Comparison of ENCODE assay signal across 18 mouse cellular contexts in genomic region chr10:83629190-83629781, GRCm38 (mm10). TPM values are rescaled to one million over a fixed set of nuclear protein-coding genes. Genes with fewer than 3 reads are reported as not detected.
A peak's percentile ranks its signal among the peaks of the same experiment; 100 is the strongest.
DNase-seq lines count a peak whose midpoint lies in the region; ATAC-seq lines count a peak whose summit lies in the region.
"Had no signal": no experiment of that assay in that cellular context is flagged by ENCODE, and none has a peak within 500 bp of the region (broad histone marks: within the 10 kb centered on the region; RNA-seq: fewer than 3 reads in every experiment).

No protein-coding gene starts in this region.

- H3K27ac ChIP-seq in stomach, embryonic 15.5 days, result no peak overlapping the region
- H3K27ac ChIP-seq: embryonic facial prominence, embryonic 12.5 days; hindbrain, embryonic 15.5 days; liver, embryonic 13.5 days; macrophage; midbrain, embryonic 13.5 days had no signal

- H3K4me3 ChIP-seq in stomach, embryonic 15.5 days (replicated peaks), result no peak overlapping the region
- H3K4me3 ChIP-seq: embryonic facial prominence, embryonic 12.5 days; hindbrain, embryonic 15.5 days; liver, embryonic 13.5 days; midbrain, embryonic 13.5 days had no signal

- H3K9ac ChIP-seq in stomach, embryonic 15.5 days, result no peak overlapping the region
- H3K9ac ChIP-seq: embryonic facial prominence, embryonic 12.5 days; hindbrain, embryonic 15.5 days; liver, embryonic 13.5 days; midbrain, embryonic 13.5 days had no signal

- peaks cover 13% of the 10 kb centered on the region; the same call in 1 of the 2 replicates for H3K36me3 ChIP-seq in stomach, embryonic 15.5 days
- H3K36me3 ChIP-seq: liver, embryonic 13.5 days had no signal

- no peaks in the 10 kb centered on the region for H3K4me1 ChIP-seq in stomach, embryonic 15.5 days

- no peak overlapping the region for H3K4me2 ChIP-seq in stomach, embryonic 15.5 days
- H3K4me2 ChIP-seq: embryonic facial prominence, embryonic 12.5 days; hindbrain, embryonic 15.5 days; liver, embryonic 13.5 days; midbrain, embryonic 13.5 days had no signal

- H3K27me3 ChIP-seq in stomach, embryonic 15.5 days (replicated peaks), result no peaks in the 10 kb centered on the region
- H3K27me3 ChIP-seq: embryonic facial prominence, embryonic 12.5 days; hindbrain, embryonic 15.5 days; liver, embryonic 13.5 days; midbrain, embryonic 13.5 days; Patski had no signal

- WGBS in stomach, embryonic 15.5 days, result 82% methylated on average over 12 of the region's 12 CpGs

- intact Hi-C loops in left cerebral cortex, postnatal 4 days (cut with DNase I), result no loop called here
- intact Hi-C loops in left cerebral cortex, postnatal 36 days (cut with DNase I), result no loop called here

- DNase-seq in gastrocnemius, adult 8-10 months (ENCODE audit: low spot score in 2 of 2), result peak; percentile 15 to 30
- DNase-seq in gastrocnemius, postnatal 10 days, result no peak
- peak; percentile 77 for DNase-seq in left cerebral cortex, postnatal 4 days
- DNase-seq in left cerebral cortex, postnatal 36 days (ENCODE audit: low spot score in 2 of 2), result no peak
- DNase-seq in cerebellum, postnatal 10 days, result peak; percentile 63 to 80
- DNase-seq in T-cell, adult 2 months (ENCODE audit: low spot score), result no peak
- no peak for DNase-seq in frontal cortex, postnatal 10 days (ENCODE audit: low spot score in 2 of 2)
- DNase-seq: B cell, adult 2 months; heart, postnatal 10 days; kidney, adult 2 months; liver, embryonic 13.5 days; thymus, adult 18-20 months had no signal

- no peaks in the 10 kb centered on the region for H3K9me3 ChIP-seq in stomach, embryonic 15.5 days
- H3K9me3 ChIP-seq: embryonic facial prominence, embryonic 12.5 days; hindbrain, embryonic 15.5 days; liver, embryonic 13.5 days; midbrain, embryonic 13.5 days had no signal

- ATAC-seq in stomach, embryonic 15.5 days (ENCODE audit: insufficient read depth, low FRiP score, low read depth), result 0 out of 2 replicates have a peak, but pooled peaks have one; percentile 25
- ATAC-seq: midbrain, embryonic 13.5 days; Patski had no signal

RNA-seq across cellular contexts. Expression of gene Appl2, which starts 19.3 kb away (rescaled TPM):
- total RNA-seq in gastrocnemius, adult 8-10 months (2022), result 10 to 100 TPM; 15.9 to 18.4 (median 17.7) TPM
- 10 to 100 TPM; 21.0 to 29.5 TPM for total RNA-seq in gastrocnemius, postnatal 10 days (2021)
- total RNA-seq in left cerebral cortex, postnatal 4 days (2021), result 10 to 100 TPM; 35.9 to 38.8 TPM
- 10 to 100 TPM; 57.6 to 69.1 TPM for total RNA-seq in left cerebral cortex, postnatal 36 days (2021)
- 61.4 and 70.1 TPM in 2 replicates for polyA plus RNA-seq in stomach, embryonic 15.5 days (2015; fragmentation: Nextera tagmentation; extraction: Ambion mirVana)

Comparison
In these comparisons a context has a peak if more than half of its experiments do, and no peak if none do; other contexts are left out.
1. DNase-seq: peak in gastrocnemius, adult 8-10 months (2 of 2), left cerebral cortex, postnatal 4 days (single experiment) and cerebellum, postnatal 10 days (2 of 2); none in gastrocnemius, postnatal 10 days (single experiment), left cerebral cortex, postnatal 36 days (0 of 2), T-cell, adult 2 months (single experiment) and frontal cortex, postnatal 10 days (0 of 2).